Mouse (Mus musculus) left cerebral cortex, adult 2 months (tissue): ENCODE data around the gene Cks2. TPM values are rescaled to one million over a fixed set of nuclear protein-coding genes. Genes with fewer than 3 reads are reported as not detected.

Experiments
- DNase-seq, 2 experiments: peaks; one replicate each; pipeline ENCODE4 v3.0.0; 2021 to 2022; ENCODE audit warnings: low spot score in 2 of 2, mixed read lengths in 1 of 2; ENCODE audit errors: extremely low spot score in 1 of 2
- H3K27ac ChIP-seq: fragments of 200-600 bp; 2 replicates; pipeline ENCODE4 v1.8.1; 2022
- H3K4me3 ChIP-seq: fragments of 200-600 bp; 2 replicates; pipeline ENCODE4 v1.8.1; 2022
- CTCF ChIP-seq: fragments of 200-600 bp; IDR thresholded peaks from 2 replicates; pipeline ENCODE4 v1.8.1; 2022; ENCODE audit warnings: antibody characterized with exemption, mild to moderate bottlenecking, moderate library complexity
- intact Hi-C: fragments of 180-260 bp; cut with DNase I; formaldehyde crosslinking; loops from one replicate; pipeline ENCODE4 v1.15.1; 2025
- long read RNA-seq, 2 experiments: library from polyadenylated mRNA; stranded (forward); transcript quantifications; one replicate each; pipeline ENCODE4 v2.0.0; 2021; ENCODE audit warnings: borderline mapping rate in 2 of 2
- total RNA-seq, 2 experiments: library from RNA; stranded (reverse); gene quantifications; 2 replicates each; pipeline ENCODE4 v1.2.3; 2021

The Cks2 gene
- 1 to 10 TPM; 1.4 to 1.7 TPM for total RNA-seq
- long read RNA-seq, experiment 1, partial matches to known transcripts, result 0 of 1 reads
- long read RNA-seq, experiment 1, other reads (novel, unspliced or antisense), result 0 of 1 reads
- long read RNA-seq, experiment 2, partial matches to known transcripts, result 0 of 1 reads
- long read RNA-seq, experiment 2, other reads (novel, unspliced or antisense), result 0 of 1 reads

DNA sequence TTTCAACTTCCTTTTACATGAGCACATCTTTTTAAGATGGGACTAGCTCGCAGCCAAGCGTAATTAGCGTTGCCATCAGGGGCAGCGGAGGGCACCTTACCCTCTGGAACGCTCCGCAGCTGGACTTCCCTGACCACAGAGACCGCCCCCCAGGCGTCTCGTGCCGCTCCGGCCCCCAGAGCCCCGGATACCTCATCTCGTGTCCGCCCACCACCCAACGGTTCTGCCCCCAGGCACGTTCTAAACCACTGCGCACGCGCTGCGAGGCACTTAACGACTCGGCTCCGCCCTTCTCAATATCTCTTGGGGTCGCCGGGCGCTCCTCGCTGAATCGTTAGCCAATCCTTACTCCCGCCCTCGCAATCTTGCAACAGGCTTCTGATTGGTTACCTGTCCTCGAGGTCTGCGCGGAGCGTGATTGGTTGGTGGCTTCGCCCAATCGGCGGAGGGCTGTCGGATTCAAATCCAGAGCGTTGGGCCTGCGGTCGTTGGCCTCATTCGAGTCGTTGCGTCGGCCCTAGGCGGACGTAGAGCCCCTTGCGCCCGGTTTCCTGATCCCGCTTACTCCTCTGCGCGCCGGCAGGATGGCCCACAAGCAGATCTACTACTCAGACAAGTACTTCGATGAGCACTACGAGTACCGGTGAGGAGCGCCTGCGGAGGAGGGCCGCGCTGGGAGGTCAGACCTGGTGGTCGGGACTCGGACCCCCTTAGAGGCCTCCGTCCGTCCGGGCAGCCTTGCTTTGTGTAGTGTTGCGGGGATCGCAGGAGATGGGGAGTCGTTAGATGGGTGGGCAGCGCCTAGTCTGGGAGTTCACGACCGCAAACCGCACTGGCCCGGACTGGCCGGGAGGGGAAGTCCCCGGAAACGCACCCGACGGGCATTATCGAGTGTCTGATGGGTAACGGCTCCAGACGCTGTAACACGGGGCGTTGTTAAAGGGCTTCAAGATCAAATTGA is at the start of gene Cks2:
Gene Cks2 (plus strand): TSS at position 404 of the 961 bp plus-strand sequence.
- intact Hi-C loops, result loop anchor here (10.0 kb wide), 1 partner anchor 540 kb away; the partner anchor contains the start of gene Spin1
- peak; percentile 94 to 96 for DNase-seq
- no peak for TF ChIP-seq CTCF
- peak within 1 kb of the TSS; percentile 74 for H3K4me3 ChIP-seq
- peak within 1 kb of the TSS; percentile 89 for H3K27ac ChIP-seq

DNA sequence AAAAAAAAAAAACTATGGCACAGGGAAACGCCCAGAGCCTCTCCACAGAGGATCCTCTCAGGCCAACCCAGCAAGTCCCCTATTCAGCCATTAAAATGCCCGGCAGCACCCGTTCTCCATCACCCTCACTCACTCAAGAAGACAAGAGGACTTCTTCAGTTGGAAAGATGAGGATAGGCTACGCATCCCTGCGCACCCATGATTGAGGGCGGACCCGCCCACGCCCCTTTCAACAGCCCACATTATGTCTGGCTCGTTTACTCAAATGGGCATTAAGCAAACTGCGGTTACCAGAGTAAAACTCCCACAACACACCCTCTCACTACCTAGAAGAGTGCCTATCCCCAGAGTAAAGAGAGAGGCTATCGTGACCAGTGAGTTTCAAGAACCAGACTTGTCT is 49.6 kb upstream of the Cks2 start:
- peak in 1 of 2 experiments; percentile 41 for DNase-seq
- no peak for TF ChIP-seq CTCF
- intact Hi-C loops, result no loop called here
- Histone ChIP-seq H3K27ac (no peak overlapping the region), H3K4me3 (no peak overlapping the region)

DNA sequence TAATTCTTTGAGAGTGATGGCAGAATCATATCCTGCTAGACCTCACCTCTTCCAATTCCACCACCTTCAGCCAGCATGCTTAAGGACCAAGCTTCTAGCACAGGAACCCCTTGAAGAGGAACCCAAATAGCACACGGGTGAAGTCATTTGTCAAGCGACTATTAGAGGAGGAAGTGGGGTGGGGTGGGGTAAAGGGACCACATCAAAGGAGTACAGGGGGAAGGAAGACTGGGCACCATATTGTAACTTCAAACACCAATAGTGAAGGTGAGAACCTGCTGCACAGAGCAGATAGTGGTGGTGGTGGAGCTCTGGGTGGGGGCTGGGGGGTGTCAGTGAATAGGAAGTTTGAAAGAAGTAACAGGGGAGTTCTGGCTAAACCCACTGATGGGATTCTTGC is 47.0 kb upstream of the Cks2 start:
- no peak for TF ChIP-seq CTCF
- no peak overlapping the region for H3K27ac ChIP-seq
- no peak overlapping the region for H3K4me3 ChIP-seq
- no peak for DNase-seq
- intact Hi-C loops, result no loop called here

DNA sequence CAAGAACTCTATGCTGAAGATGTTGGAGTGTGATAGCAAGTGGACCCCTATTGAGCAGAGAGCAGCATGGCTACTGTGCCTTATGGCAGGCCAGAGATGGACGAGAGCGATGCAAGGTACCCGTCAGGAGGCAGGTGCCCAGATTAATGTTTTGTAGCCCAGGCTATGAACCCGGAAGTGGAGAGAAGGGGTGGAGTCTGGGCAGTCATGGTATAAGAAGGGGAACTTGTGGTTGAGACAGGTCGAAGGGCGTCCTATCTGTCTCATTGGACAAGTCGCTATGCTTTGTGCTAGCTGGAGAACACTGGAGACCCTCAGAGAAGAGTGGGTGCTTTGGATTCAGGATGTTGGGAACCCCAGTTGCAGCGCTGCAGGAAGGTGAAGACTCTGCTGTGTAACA is 44.9 kb upstream of the Cks2 start:
- TF ChIP-seq CTCF, result no peak
- no peak overlapping the region for H3K27ac ChIP-seq
- no peak overlapping the region for H3K4me3 ChIP-seq
- intact Hi-C loops, result no loop called here
- DNase-seq, result no peak

DNA sequence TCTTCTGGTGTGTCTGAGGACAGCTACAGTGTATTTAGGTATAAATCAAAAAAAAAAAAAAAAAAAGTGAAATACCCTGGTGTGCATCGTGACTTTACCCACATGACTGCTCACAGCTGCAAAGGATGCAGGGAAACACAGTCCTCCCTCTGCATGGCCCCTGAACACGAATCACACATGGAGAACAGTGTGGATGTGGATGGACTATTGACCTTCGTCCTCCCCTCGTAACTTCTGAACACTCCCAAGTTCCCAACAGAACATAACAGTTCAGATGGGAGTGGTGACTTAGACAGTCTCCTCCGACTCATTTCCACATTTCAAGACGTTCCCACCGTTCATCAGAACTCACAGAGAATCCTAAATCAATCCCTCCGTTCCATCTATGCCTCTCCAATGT is 42.3 kb upstream of the Cks2 start:
- Histone ChIP-seq H3K27ac (peak overlapping the region; percentile 74), H3K4me3 (peak overlapping the region; percentile 41)
- intact Hi-C loops, result loop anchor here (1.0 kb wide), 1 partner anchor 37 kb away; no protein-coding TSS in a partner anchor
- DNase-seq, result no peak
- TF ChIP-seq CTCF, result no peak; the same call in 1 of the 2 replicates

DNA sequence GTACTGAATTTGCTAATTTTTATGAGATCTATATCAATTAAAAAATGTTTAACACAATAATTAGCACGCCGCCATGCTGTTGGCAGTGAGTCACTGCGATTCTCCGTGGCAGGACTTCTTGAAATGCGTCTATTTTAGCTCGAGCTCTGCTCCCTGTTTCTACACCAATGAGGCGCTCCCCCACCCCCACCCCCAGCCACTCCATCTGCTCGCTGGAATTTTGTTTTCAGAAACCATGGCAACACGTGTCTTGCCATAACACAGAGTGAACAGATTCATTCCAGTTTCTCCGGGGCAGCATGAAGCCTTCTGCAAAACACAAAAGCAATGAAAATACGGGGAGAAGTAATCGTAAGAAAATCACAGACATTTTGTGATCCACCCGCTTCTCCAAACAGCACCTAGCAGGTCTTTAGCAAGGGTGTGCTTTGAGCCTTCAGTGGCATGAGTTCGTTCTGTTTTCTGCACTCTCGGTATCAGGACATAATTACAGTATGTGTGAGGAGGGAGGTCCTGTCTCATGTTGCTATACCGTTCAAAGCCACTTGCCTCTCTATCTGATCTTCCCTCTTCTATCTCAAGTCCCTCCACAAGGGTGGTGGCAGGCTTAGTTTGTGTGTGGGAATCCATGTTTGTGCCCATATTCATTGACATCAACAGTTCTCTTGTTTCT is 41.7 kb upstream of the Cks2 start:
- intact Hi-C loops, result loop anchor here (1.0 kb wide), 1 partner anchor 38 kb away; no protein-coding TSS in a partner anchor
- H3K27ac ChIP-seq, result peak overlapping the region; percentile 79

DNA sequence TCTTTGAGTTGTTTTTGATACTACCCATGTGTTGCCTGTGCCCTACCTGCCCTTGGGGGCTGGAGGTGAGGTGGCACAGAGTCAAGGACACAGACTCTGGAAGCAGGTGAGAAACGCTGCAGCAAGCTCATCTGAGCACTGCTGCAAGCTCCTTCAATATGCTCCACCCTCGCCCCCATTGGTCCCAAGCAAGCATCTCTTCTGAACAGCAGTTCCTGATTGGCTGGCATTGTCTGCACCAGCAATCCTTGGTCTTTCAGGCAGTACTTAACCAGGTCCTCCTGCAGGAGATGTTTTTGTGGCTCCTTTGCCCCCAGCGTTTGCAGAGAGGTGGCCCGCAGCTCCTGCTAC is 41.2 kb upstream of the Cks2 start:
- H3K4me3 ChIP-seq, result peak overlapping the region; percentile 41
- intact Hi-C loops, result loop anchor here (1.0 kb wide), 1 partner anchor 39 kb away; no protein-coding TSS in a partner anchor
- no peak for TF ChIP-seq CTCF
- DNase-seq, result peak; percentile 45 to 51
- H3K27ac ChIP-seq, result peak overlapping the region; percentile 79

More for the DNA sequence above, 41.7 kb upstream of the Cks2 start:
- peak overlapping the region; percentile 41 for H3K4me3 ChIP-seq
- no peak for TF ChIP-seq CTCF
- peak; percentile 45 to 54 for DNase-seq

DNA sequence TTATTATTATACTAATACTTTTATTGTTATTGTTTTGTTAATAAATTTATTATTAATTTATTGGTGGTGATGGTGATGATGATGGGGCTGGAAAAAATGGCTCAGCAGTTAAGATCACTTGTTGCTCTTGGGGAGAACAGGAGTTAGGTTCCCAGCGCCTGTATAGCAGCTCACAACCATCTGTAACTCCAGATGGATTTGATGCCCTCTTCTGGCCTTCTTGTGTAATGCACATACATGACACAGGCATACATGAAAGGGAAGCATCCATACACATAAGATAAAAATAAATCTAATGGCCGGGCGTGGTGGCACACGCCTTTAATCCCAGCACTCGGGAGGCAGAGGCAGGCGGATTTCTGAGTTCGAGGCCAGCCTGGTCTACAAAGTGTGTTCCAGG is 35.8 kb upstream of the Cks2 start:
- DNase-seq, result no peak
- TF ChIP-seq CTCF, result peak; percentile 28
- intact Hi-C loops, result no loop called here
- Histone ChIP-seq H3K4me3 (no peak overlapping the region), H3K27ac (no peak overlapping the region)

DNA sequence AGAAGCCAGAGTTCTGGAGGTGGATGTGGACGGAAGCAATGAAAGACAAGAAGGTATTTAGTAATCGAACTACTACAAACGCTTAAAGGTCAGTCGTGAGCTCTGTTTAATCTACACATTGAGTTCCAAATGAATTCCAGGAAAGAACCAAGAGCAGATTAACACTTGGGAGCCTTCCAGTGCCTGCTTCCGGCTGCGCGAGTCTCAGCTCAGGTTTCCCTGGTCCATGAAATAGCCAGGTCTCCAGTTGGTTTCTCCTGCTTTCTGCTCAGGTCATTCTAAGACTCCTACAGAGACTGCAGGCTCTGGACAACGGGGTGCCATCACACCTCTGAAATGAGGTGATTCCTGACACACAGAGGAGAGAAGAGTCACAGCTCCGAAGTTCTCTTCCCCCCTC is 34.0 kb upstream of the Cks2 start:
- no peak for DNase-seq
- intact Hi-C loops, result loop anchor here (10.0 kb wide), 1 partner anchor 416 kb away; no protein-coding TSS in a partner anchor
- Histone ChIP-seq H3K4me3 (no peak overlapping the region), H3K27ac (no peak overlapping the region)
- TF ChIP-seq CTCF, result no peak

DNA sequence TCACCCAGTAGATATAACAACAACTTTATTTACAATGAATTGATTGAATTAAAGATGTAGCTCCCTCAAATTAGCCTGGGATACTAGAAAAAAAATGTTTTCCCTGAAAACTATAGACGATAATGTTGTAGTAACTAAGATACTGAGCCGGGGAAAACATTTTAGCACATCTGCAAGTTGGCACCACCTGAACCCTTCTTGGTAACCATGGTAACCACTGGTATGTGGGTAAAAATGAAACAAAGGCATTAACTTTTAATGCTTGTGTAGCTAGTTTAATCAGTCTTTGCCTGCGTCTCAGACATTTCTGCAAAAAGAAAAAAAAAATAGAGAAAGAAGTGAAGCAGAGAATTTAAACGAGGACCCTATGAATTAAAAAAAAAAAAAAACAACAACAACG is 33.5 kb upstream of the Cks2 start:
- TF ChIP-seq CTCF, result no peak
- intact Hi-C loops, result loop anchor here (10.0 kb wide), 1 partner anchor 417 kb away; no protein-coding TSS in a partner anchor
- DNase-seq, result no peak
- Histone ChIP-seq H3K27ac (no peak overlapping the region), H3K4me3 (no peak overlapping the region)

DNA sequence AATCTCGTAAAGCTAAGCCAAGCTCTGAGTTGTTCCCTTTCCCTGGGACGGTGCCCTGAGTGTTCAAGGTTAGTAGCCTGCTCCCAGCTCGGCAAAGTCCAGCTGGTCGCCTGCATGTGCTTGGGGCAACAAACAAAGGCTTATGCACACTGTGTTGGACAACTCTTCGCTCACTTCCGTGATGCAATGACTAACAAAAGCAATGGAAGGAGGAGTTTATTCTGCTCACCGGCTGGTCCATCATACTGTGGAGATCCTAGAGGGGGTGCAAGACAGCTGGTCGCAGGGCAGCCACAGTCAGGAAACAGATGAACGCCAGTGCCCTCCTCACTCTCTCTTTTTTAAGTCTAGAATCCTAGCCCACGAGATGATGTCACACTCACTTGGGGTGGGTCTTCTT is 29.2 kb upstream of the Cks2 start:
- H3K27ac ChIP-seq, result no peak overlapping the region; the same call in 1 of the 2 replicates
- intact Hi-C loops, result loop anchor here (2.0 to 10.0 kb wide), 5 partner anchors 47 to 669 kb away; partner anchors contain the start of gene Shc3
- no peak for TF ChIP-seq CTCF

More for the DNA sequence above, 29.2 kb upstream of the Cks2 start:
- H3K4me3 ChIP-seq, result no peak overlapping the region
- no peak for DNase-seq
